Mouse (Mus musculus) heart, embryonic 14.5 days (tissue): ENCODE measurements at regions not wholly inside any gene's neighbourhood (a gene's known extent, or its start where the extent isn't known, plus 50 kb on each side); places are given as distances from the start of the nearest gene placed in this dataset.

ENCODE experiments used
- ATAC-seq: fragments of 200-750 bp; cut with Nextera tagmentation; 2 replicates; pipeline ENCODE4 v1.8.0; 2017; ENCODE audit warnings: low read depth, moderate TSS enrichment; ENCODE audit not compliant: insufficient number of reproducible peaks, insufficient read depth, low FRiP score
- H3K27ac ChIP-seq, 2 experiments: fragments of 200-500 bp in 1 of 2; fragments of 300-500 bp in 1 of 2; sonication (generic) in 1 of 2; replicated peaks in 1 of 2; 2 replicates each; pipeline ENCODE4 v1.5.1; 2012 to 2014; ENCODE audit warnings: low read depth in 2 of 2, low read length in 2 of 2, control low read depth in 1 of 2, mild to moderate bottlenecking in 1 of 2, mixed read lengths in 1 of 2; ENCODE audit not compliant: control insufficient read depth in 1 of 2, insufficient read depth in 1 of 2
- H3K27me3 ChIP-seq: fragments of 300-500 bp; sonication (generic); 2 replicates; pipeline ENCODE4 v1.6.1; 2014; ENCODE audit warnings: mild to moderate bottlenecking, low read length, control low read depth; ENCODE audit not compliant: control insufficient read depth, insufficient read depth
- H3K36me3 ChIP-seq: fragments of 300-500 bp; sonication (generic); 2 replicates; pipeline ENCODE4 v1.6.1; 2014; ENCODE audit warnings: mild to moderate bottlenecking, control low read depth, low read length, mixed read lengths; ENCODE audit not compliant: control insufficient read depth, insufficient read depth
- H3K4me1 ChIP-seq, 2 experiments: fragments of 200-500 bp in 1 of 2; fragments of 300-500 bp in 1 of 2; sonication (generic) in 1 of 2; 2 replicates each; pipeline ENCODE4 v1.6.1; 2012 to 2014; ENCODE audit warnings: low read length in 2 of 2, control low read depth in 1 of 2, mixed read lengths in 1 of 2; ENCODE audit not compliant: control insufficient read depth in 2 of 2, insufficient read depth in 2 of 2
- H3K4me2 ChIP-seq: fragments of 300-500 bp; sonication (generic); 2 replicates; pipeline ENCODE4 v1.6.1; 2014; ENCODE audit warnings: mild to moderate bottlenecking, low read length
- H3K4me3 ChIP-seq, 2 experiments: fragments of 200-500 bp in 1 of 2; fragments of 300-500 bp in 1 of 2; sonication (generic) in 1 of 2; 2 replicates each; pipeline ENCODE4 v1.5.1; 2012 to 2014; ENCODE audit warnings: low read length in 2 of 2, mild to moderate bottlenecking in 2 of 2, control low read depth in 1 of 2, low read depth in 1 of 2, moderate library complexity in 1 of 2; ENCODE audit not compliant: control insufficient read depth in 1 of 2, insufficient read depth in 1 of 2
- H3K9ac ChIP-seq: fragments of 300-500 bp; sonication (generic); 2 replicates; pipeline ENCODE4 v1.6.1; 2014; ENCODE audit warnings: mild to moderate bottlenecking, low read length
- H3K9me3 ChIP-seq: fragments of 300-500 bp; sonication (generic); 2 replicates; pipeline ENCODE4 v1.6.1; 2016; ENCODE audit warnings: low read length, control low read depth; ENCODE audit not compliant: control insufficient read depth
- WGBS: fragments of 180-500 bp; shearing (Covaris S2); extraction: QIAGEN DNeasy Blood & Tissue Kit; methylation state at CpG from one replicate; pipeline ENCODE4 v1.1.7; 2014; 5-methylcytosine and 5-hydroxymethylcytosine counted together

DNA sequence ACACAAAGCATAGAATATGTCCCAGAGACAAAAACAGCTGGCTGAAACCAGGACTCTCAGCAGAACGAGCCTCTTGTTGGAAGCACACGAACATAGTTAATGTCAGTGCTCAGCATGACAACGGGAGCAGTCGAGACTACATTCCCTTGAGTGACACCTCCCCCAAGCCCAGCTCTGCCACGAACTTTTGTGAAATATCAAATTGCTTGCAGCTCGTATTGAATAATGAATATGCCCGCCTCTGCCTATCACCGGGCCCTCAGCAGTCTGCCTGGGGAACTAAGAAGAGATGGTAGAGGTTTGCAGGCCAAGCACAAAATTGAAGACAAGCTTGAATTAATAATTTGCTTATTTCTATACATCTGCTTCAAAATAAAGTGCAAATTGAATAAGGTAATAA is 177.2 kb upstream of the Hnrnpa3 start:
- Histone ChIP-seq H3K36me3 (no peaks in the 10 kb centered on the region), H3K27ac (no peak overlapping the region), H3K4me1 (0 out of 4 replicates have a peak, but pooled peaks cover 0 to 2% of the 10 kb centered on the region in 2 experiments), H3K4me2 (no peak overlapping the region), H3K27me3 (no peaks in the 10 kb centered on the region), H3K4me3 (no peak overlapping the region), H3K9ac (no peak overlapping the region), H3K9me3 (no peaks in the 10 kb centered on the region)
- no peak for ATAC-seq
- 56% methylated on average over 8 of the region's 8 CpGs for WGBS

DNA sequence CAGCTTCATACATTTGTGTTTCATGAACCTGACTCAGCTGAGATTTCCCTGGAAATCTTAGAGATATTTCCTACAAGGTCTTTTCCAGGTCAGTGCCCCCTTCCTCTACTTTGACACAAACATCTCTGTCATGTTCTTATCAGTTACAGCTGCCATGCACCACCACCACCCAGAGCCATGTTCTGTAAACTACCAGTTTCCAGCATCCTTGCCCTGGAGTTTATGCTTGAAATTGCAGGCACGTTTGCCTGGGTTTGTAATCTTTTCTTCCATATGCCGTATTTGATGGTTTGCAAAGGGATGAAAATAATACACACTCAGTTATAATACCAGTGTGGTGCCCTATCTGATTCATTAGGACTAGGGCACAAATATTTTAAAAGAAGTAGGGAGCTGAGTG is 176.6 kb upstream of the Hnrnpa3 start:
- Histone ChIP-seq H3K27ac (no peak overlapping the region), H3K36me3 (no peaks in the 10 kb centered on the region), H3K4me2 (no peak overlapping the region), H3K27me3 (no peaks in the 10 kb centered on the region), H3K9me3 (no peaks in the 10 kb centered on the region), H3K4me3 (no peak overlapping the region), H3K9ac (no peak overlapping the region), H3K4me1 (0 out of 4 replicates have a peak, but pooled peaks cover 0 to 2% of the 10 kb centered on the region in 2 experiments)
- WGBS: 47% methylated on average over 2 of the region's 2 CpGs
- no peak for ATAC-seq

DNA sequence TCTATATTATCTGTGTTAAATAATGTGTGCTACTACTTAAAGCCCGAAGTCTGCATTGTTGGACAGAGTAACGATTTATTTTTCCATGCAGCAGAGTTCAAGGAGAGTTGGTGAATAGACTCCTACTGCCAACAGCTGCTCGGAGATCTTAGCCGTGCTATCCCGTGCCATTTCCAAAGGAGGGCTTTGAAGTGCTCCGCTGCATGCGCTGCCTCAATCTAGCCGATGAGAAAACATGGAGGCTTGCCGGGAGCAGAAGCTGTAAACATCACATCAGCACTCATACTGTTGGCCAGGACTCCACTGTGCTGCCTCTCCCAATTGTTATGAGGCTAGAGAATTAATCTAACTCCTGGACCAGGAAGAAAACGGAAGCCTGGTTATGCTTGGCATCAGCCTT is 174.1 kb upstream of the Hnrnpa3 start:
- 44% methylated on average over 10 of the region's 10 CpGs for WGBS
- 0 out of 4 replicates have a peak, but pooled peaks cover 0 to 2% of the 10 kb centered on the region in 2 experiments for H3K4me1 ChIP-seq
- no peak overlapping the region for H3K9ac ChIP-seq
- no peak for ATAC-seq
- H3K4me2 ChIP-seq: peak overlapping the region; percentile 35
- H3K4me3 ChIP-seq: no peak overlapping the region
- H3K36me3 ChIP-seq: no peaks in the 10 kb centered on the region
- no peaks in the 10 kb centered on the region for H3K27me3 ChIP-seq
- H3K27ac ChIP-seq: no peak overlapping the region
- H3K9me3 ChIP-seq: no peaks in the 10 kb centered on the region

DNA sequence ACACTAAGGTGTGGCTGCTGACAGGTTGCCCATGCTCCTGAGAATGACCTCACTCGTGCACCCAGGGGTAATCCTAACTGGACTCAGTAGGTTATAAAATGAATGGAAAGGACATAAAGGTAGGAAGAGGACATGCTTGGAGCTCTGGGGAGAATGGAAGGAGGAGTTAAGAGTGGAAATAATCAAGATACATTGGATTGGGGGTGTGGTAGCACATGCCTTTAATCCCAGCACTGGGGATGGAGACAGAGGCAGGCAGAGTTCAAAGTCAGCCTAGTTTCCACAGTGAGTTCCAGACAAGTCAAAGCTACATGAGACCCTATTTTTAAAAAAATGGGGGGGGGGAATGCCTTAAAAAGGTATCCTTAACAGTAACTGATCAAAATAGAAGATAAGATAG is 167.9 kb upstream of the Hnrnpa3 start:
- Histone ChIP-seq H3K27ac (no peak overlapping the region), H3K9me3 (no peaks in the 10 kb centered on the region), H3K4me3 (no peak overlapping the region), H3K9ac (no peak overlapping the region), H3K4me1 (no peaks in the 10 kb centered on the region), H3K27me3 (no peaks in the 10 kb centered on the region), H3K36me3 (no peaks in the 10 kb centered on the region), H3K4me2 (no peak overlapping the region)
- no peak for ATAC-seq
- WGBS: 80% methylated on average over 1 of the region's 1 CpGs

DNA sequence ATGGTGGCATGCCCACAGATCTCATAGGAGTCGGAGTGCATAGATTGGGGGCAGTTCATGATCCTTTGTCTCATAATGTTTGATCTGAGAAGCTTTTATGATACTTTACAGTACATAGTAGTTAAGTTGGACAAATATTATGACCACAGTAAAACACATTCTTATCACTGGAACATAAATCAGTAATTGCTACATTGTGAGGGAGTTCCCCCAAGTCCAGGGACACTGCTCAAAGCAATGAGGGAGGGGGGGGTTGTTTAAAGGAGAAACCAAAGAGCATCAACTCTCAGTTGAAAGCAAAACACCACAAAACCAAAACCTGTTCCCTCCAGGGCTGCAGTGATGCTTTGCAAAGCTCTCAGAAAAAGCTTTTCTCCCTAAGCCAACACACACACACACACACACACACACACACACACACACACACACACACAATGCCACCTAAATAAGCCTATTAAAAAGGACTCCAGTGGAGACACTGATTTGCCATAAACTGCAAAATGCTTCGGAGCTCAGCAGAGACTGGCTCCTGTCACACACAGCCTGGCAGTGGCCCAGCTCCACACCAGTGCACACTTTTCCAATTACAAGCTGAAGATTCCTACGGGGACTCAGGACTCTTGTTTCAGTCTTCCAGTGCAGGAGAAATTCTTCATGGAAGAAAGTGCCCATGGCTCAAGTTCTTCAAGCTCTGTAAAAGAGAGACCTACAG is 167.1 kb upstream of the Hnrnpa3 start:
- 41% methylated on average over 3 of the region's 3 CpGs for WGBS
- H3K36me3 ChIP-seq: no peaks in the 10 kb centered on the region
- ATAC-seq: no peak
- no peak overlapping the region for H3K9ac ChIP-seq
- H3K27ac ChIP-seq: no peak overlapping the region
- H3K4me2 ChIP-seq: no peak overlapping the region
- H3K9me3 ChIP-seq: no peaks in the 10 kb centered on the region
- H3K4me1 ChIP-seq: no peaks in the 10 kb centered on the region
- H3K27me3 ChIP-seq: no peaks in the 10 kb centered on the region
- H3K4me3 ChIP-seq: no peak overlapping the region

DNA sequence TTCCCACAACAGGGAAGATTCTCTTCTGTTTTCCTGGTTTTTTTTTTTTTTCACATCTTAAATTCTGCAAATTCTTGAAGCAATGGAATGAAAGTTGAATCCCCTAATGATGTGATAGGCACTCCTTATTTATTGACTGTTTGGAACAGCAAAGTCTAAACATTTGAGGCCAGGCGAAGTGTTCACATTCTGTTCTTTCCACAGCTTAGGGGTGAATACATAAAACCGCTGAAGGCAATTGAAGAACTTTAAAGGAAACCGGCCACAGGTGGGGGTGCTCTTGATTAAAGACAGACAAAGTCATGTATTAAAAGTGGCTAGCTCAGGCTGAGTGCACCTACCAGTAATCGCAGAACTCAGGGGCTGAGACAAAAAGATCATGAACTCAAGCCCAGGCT is 166.6 kb upstream of the Hnrnpa3 start:
- H3K4me2 ChIP-seq: no peak overlapping the region
- H3K9me3 ChIP-seq: no peaks in the 10 kb centered on the region
- no peaks in the 10 kb centered on the region for H3K27me3 ChIP-seq
- no peak for ATAC-seq
- no peak overlapping the region for H3K4me3 ChIP-seq
- no peaks in the 10 kb centered on the region for H3K4me1 ChIP-seq
- H3K36me3 ChIP-seq: no peaks in the 10 kb centered on the region
- no peak overlapping the region for H3K9ac ChIP-seq
- WGBS: 73% methylated on average over 4 of the region's 4 CpGs
- no peak overlapping the region for H3K27ac ChIP-seq

DNA sequence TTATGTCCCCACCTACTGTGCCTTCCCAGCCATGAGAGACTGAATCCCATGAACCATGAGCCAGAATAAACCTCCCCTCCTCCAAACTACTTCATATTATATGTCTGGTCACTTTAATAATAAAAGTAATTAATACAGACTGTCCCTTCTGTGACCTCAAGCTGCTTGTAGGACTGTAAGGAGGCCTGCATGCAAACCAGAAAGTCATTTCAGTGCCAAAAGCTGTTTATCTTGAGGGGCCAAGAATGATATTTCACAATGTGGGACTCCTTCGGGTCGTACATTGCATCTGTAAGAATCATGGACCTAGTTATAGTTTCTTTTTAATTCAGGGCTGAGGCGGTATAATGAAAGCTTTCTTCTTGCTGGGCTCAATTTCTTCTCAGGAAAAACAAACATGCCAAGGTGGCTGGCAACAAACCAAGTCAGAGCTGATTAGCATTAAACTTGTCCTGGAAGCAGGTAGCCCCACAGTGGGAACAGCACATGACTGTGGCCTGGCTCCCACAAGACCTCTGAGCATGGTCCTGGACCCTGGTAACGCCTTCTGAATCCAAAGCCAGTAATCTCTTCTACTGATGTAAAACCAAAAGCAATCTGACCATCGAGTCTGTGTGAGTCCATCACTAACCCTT is 162.3 kb upstream of the Hnrnpa3 start:
- 75% methylated on average over 5 of the region's 5 CpGs for WGBS
- ATAC-seq: no peak
- H3K9ac ChIP-seq: no peak overlapping the region
- no peak overlapping the region for H3K27ac ChIP-seq
- no peak overlapping the region for H3K4me3 ChIP-seq
- no peaks in the 10 kb centered on the region for H3K36me3 ChIP-seq
- no peak overlapping the region for H3K4me2 ChIP-seq
- H3K27me3 ChIP-seq: no peaks in the 10 kb centered on the region
- no peaks in the 10 kb centered on the region for H3K4me1 ChIP-seq
- no peaks in the 10 kb centered on the region for H3K9me3 ChIP-seq
